Mouse (Mus musculus): ENCODE measurements around the gene Vmn1r79. TPM values are rescaled to one million over a fixed set of nuclear protein-coding genes. Genes with fewer than 3 reads are reported as not detected.
"Not testable (repeated sequence)": the region's sequence is repeated elsewhere in the genome, so short reads cannot be mapped to it uniquely, and the experiment has no call there.

The Vmn1r79 gene
- not detected in 2 replicates for polyA plus RNA-seq (2014; fragmentation: Nextera tagmentation; extraction: Ambion mirVana)

- DNase-seq (ENCODE audit: low spot score); H3K36me3 ChIP-seq (ENCODE audit: control insufficient read depth, insufficient read depth, low read length); ATAC-seq (ENCODE audit: insufficient read depth, low FRiP score, low TSS enrichment); H3K4me2 ChIP-seq (ENCODE audit: low read depth); H3K27me3 ChIP-seq (ENCODE audit: control insufficient read depth, insufficient read depth, low read length); H3K4me3 ChIP-seq (ENCODE audit: low read depth, low read length); H3K9ac ChIP-seq (ENCODE audit: low read length); H3K4me1 ChIP-seq (ENCODE audit: control insufficient read depth, insufficient read depth, low read length); H3K27ac ChIP-seq (ENCODE audit: low read depth, low read length); H3K9me3 ChIP-seq (ENCODE audit: control insufficient read depth, low read length): not testable (repeated sequence)
Observed at GRCm38 (mm10) chr7:12170979-12171378, at the start of gene Vmn1r79. Vmn1r79 (plus strand) TSS chr7:12171279.

- no peaks in the 10 kb centered on the region for H3K9me3 ChIP-seq (ENCODE audit: control insufficient read depth, low read length)
- no peaks in the 10 kb centered on the region for H3K36me3 ChIP-seq (ENCODE audit: control insufficient read depth, insufficient read depth, low read length)
- 62% methylated on average over 2 of the region's 2 CpGs for WGBS
- no peaks in the 10 kb centered on the region for H3K27me3 ChIP-seq (ENCODE audit: control insufficient read depth, insufficient read depth, low read length)
- no peak within 1 kb of the TSS for H3K27ac ChIP-seq (ENCODE audit: low read depth, low read length)
- no peak for ATAC-seq (ENCODE audit: insufficient read depth, low FRiP score, low TSS enrichment)
- H3K9ac ChIP-seq (ENCODE audit: low read length), result no peak within 1 kb of the TSS
- no peak within 1 kb of the TSS for H3K4me3 ChIP-seq (ENCODE audit: low read depth, low read length)
- H3K4me2 ChIP-seq (ENCODE audit: low read depth), result no peak within 1 kb of the TSS
- no peaks in the 10 kb centered on the region for H3K4me1 ChIP-seq (ENCODE audit: control insufficient read depth, insufficient read depth, low read length)
- no peak for DNase-seq (ENCODE audit: low spot score)
Observed at GRCm38 (mm10) chr7:12149957-12150356, 21.1 kb upstream of the Vmn1r79 start, which contains the start of gene Vmn1r78. Vmn1r78 (plus strand) TSS chr7:12150257.

- DNase-seq (ENCODE audit: low spot score); H3K4me1 ChIP-seq (ENCODE audit: control insufficient read depth, insufficient read depth, low read length); ATAC-seq (ENCODE audit: insufficient read depth, low FRiP score, low TSS enrichment); H3K4me2 ChIP-seq (ENCODE audit: low read depth); H3K27me3 ChIP-seq (ENCODE audit: control insufficient read depth, insufficient read depth, low read length); H3K9me3 ChIP-seq (ENCODE audit: control insufficient read depth, low read length); H3K9ac ChIP-seq (ENCODE audit: low read length); H3K27ac ChIP-seq (ENCODE audit: low read depth, low read length); H3K36me3 ChIP-seq (ENCODE audit: control insufficient read depth, insufficient read depth, low read length); H3K4me3 ChIP-seq (ENCODE audit: low read depth, low read length): not testable (repeated sequence)
- WGBS, result 80% methylated on average over 1 of the region's 1 CpGs
Observed at GRCm38 (mm10) chr7:12156463-12156862, 14.6 kb upstream of the Vmn1r79 start.

DNA sequence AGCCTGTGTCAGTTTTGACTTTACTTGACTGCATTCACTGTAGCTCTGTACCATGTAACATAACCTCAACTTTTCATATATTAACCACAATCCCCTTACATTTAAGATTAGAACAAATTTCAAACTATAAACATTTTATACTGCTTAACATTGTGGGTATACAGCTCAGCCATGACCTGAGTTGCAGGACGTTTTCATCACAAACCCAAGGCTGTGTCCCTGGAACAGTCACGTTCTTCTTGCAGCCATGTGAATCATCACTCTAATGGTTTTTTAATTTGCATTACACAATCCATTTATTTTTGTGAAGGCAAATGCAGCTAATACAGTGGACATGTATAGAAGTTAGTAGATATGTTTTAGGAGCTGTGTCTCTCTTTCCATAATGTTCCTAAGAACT, 1.8 kb downstream of the Vmn1r79 start:
- not testable (repeated sequence) for ATAC-seq (ENCODE audit: insufficient read depth, low FRiP score, low TSS enrichment)

GRCm38 (mm10) chr7:12188986-12189385, 17.9 kb downstream of the Vmn1r79 start, which contains the start of gene Vmn1r80:
Vmn1r80 (plus strand) TSS chr7:12189286.
- ATAC-seq (ENCODE audit: insufficient read depth, low FRiP score, low TSS enrichment), result no peak
- H3K27me3 ChIP-seq (ENCODE audit: control insufficient read depth, insufficient read depth, low read length), result no peaks in the 10 kb centered on the region

More for the DNA sequence above, 1.8 kb downstream of the Vmn1r79 start:
- not testable (repeated sequence) for H3K4me3 ChIP-seq (ENCODE audit: low read depth, low read length); H3K4me2 ChIP-seq (ENCODE audit: low read depth); H3K36me3 ChIP-seq (ENCODE audit: control insufficient read depth, insufficient read depth, low read length); H3K27ac ChIP-seq (ENCODE audit: low read depth, low read length); H3K27me3 ChIP-seq (ENCODE audit: control insufficient read depth, insufficient read depth, low read length); H3K4me1 ChIP-seq (ENCODE audit: control insufficient read depth, insufficient read depth, low read length); H3K9ac ChIP-seq (ENCODE audit: low read length); DNase-seq (ENCODE audit: low spot score); H3K9me3 ChIP-seq (ENCODE audit: control insufficient read depth, low read length)
- 60% methylated on average over 2 of the region's 2 CpGs for WGBS

GRCm38 (mm10) chr7:12204141-12204540, 33.1 kb downstream of the Vmn1r79 start:
- 0 out of 2 replicates have a peak, but pooled peaks cover 3% of the 10 kb centered on the region for H3K9me3 ChIP-seq (ENCODE audit: control insufficient read depth, low read length)
- no peak overlapping the region for H3K4me3 ChIP-seq (ENCODE audit: low read depth, low read length)
- ATAC-seq (ENCODE audit: insufficient read depth, low FRiP score, low TSS enrichment), result no peak
- no peak for DNase-seq (ENCODE audit: low spot score)
- WGBS, result 65% methylated on average over 2 of the region's 2 CpGs
- H3K4me1 ChIP-seq (ENCODE audit: control insufficient read depth, insufficient read depth, low read length), result no peaks in the 10 kb centered on the region
- H3K9ac ChIP-seq (ENCODE audit: low read length), result no peak overlapping the region
- H3K27ac ChIP-seq (ENCODE audit: low read depth, low read length), result no peak overlapping the region
- no peak overlapping the region for H3K4me2 ChIP-seq (ENCODE audit: low read depth)
- no peaks in the 10 kb centered on the region for H3K36me3 ChIP-seq (ENCODE audit: control insufficient read depth, insufficient read depth, low read length)
- no peaks in the 10 kb centered on the region for H3K27me3 ChIP-seq (ENCODE audit: control insufficient read depth, insufficient read depth, low read length)

More at GRCm38 (mm10) chr7:12188986-12189385, 17.9 kb downstream of the Vmn1r79 start, which contains the start of gene Vmn1r80:
- Histone ChIP-seq H3K4me3 (ENCODE audit: low read depth, low read length) (no peak within 1 kb of the TSS), H3K27ac (ENCODE audit: low read depth, low read length) (no peak within 1 kb of the TSS), H3K36me3 (ENCODE audit: control insufficient read depth, insufficient read depth, low read length) (no peaks in the 10 kb centered on the region), H3K9me3 (ENCODE audit: control insufficient read depth, low read length) (no peaks in the 10 kb centered on the region), H3K4me2 (ENCODE audit: low read depth) (no peak within 1 kb of the TSS), H3K4me1 (ENCODE audit: control insufficient read depth, insufficient read depth, low read length) (no peaks in the 10 kb centered on the region), H3K9ac (ENCODE audit: low read length) (no peak within 1 kb of the TSS)
- 80% methylated on average over 1 of the region's 1 CpGs for WGBS
- no peak for DNase-seq (ENCODE audit: low spot score)

Other genes with a start within 250 kb of the Vmn1r79 start
- not detected in 2 replicates for gene Vmn1r76, start 233.1 kb upstream of the Vmn1r79 start, polyA plus RNA-seq (2014; fragmentation: Nextera tagmentation; extraction: Ambion mirVana)
- not detected in 2 replicates for gene Vmn1r77, start 134.5 kb upstream of the Vmn1r79 start, polyA plus RNA-seq (2014; fragmentation: Nextera tagmentation; extraction: Ambion mirVana)
- not detected in 2 replicates for gene Vmn1r78, start 21.0 kb upstream of the Vmn1r79 start, polyA plus RNA-seq (2014; fragmentation: Nextera tagmentation; extraction: Ambion mirVana)
- not detected in 2 replicates for gene Vmn1r80, start 18.0 kb downstream of the Vmn1r79 start, polyA plus RNA-seq (2014; fragmentation: Nextera tagmentation; extraction: Ambion mirVana)
- not detected in 2 replicates for gene Vmn1r81, start 97.0 kb downstream of the Vmn1r79 start, polyA plus RNA-seq (2014; fragmentation: Nextera tagmentation; extraction: Ambion mirVana)
- not detected in 2 replicates for gene Vmn1r82, start 129.2 kb downstream of the Vmn1r79 start, polyA plus RNA-seq (2014; fragmentation: Nextera tagmentation; extraction: Ambion mirVana)
- gene Vmn1r83, start 158.2 kb downstream of the Vmn1r79 start, polyA plus RNA-seq (2014; fragmentation: Nextera tagmentation; extraction: Ambion mirVana), result not detected in 2 replicates
- not detected in 2 replicates for gene Vmn1r84, start 198.0 kb downstream of the Vmn1r79 start, polyA plus RNA-seq (2014; fragmentation: Nextera tagmentation; extraction: Ambion mirVana)